Mouse (Mus musculus): Measurements from ENCODE around the gene Agap1. TPM values are rescaled to one million over a fixed set of nuclear protein-coding genes. Genes with fewer than 3 reads are reported as not detected.

Agap1 gene
- polyA plus RNA-seq, 1 experiment from 2014 or later: 37.2 TPM

GRCm38 (mm10) chr1:89426137-89426536, 28.5 kb upstream of the Agap1 start:
- Histone ChIP-seq H3K36me3 (ENCODE audit: control insufficient read depth, insufficient read depth) (no peaks in the 10 kb centered on the region), H3K27me3 (replicated peaks; ENCODE audit: control insufficient read depth, insufficient read depth, low read length) (no peaks in the 10 kb centered on the region), H3K4me2 (ENCODE audit: low read length) (no peak overlapping the region), H3K9ac (replicated peaks; ENCODE audit: low read depth, low read length) (no peak overlapping the region), H3K4me1 (replicated peaks; ENCODE audit: control insufficient read depth, insufficient read depth, low read length) (0 out of 2 replicates have a peak, but pooled peaks cover 3% of the 10 kb centered on the region), H3K4me3 (replicated peaks; ENCODE audit: low read length) (no peak overlapping the region), H3K27ac (ENCODE audit: low read length) (no peak overlapping the region), H3K9me3 (ENCODE audit: control insufficient read depth, low read length) (0 out of 2 replicates have a peak, but pooled peaks cover 2% of the 10 kb centered on the region)
- ATAC-seq: no peak
- WGBS: 75% methylated on average over 8 of the region's 8 CpGs

GRCm38 (mm10) chr1:89428671-89429070, 25.9 kb upstream of the Agap1 start:
- WGBS: 90% methylated on average over 5 of the region's 5 CpGs
- Histone ChIP-seq H3K9ac (replicated peaks; ENCODE audit: low read depth, low read length) (no peak overlapping the region), H3K4me2 (ENCODE audit: low read length) (no peak overlapping the region), H3K36me3 (ENCODE audit: control insufficient read depth, insufficient read depth) (no peaks in the 10 kb centered on the region), H3K4me3 (replicated peaks; ENCODE audit: low read length) (no peak overlapping the region), H3K9me3 (ENCODE audit: control insufficient read depth, low read length) (0 out of 2 replicates have a peak, but pooled peaks cover 2% of the 10 kb centered on the region), H3K27ac (ENCODE audit: low read length) (no peak overlapping the region), H3K4me1 (replicated peaks; ENCODE audit: control insufficient read depth, insufficient read depth, low read length) (no peaks in the 10 kb centered on the region), H3K27me3 (replicated peaks; ENCODE audit: control insufficient read depth, insufficient read depth, low read length) (no peaks in the 10 kb centered on the region)
- no peak for ATAC-seq

- H3K36me3 ChIP-seq (ENCODE audit: control insufficient read depth, insufficient read depth): no peaks in the 10 kb centered on the region
- H3K4me2 ChIP-seq (ENCODE audit: low read length): no peak overlapping the region
- H3K9ac ChIP-seq (replicated peaks; ENCODE audit: low read depth, low read length): no peak overlapping the region
- no peak for ATAC-seq
- no peak overlapping the region for H3K27ac ChIP-seq (ENCODE audit: low read length)
- 0 out of 2 replicates have a peak, but pooled peaks cover 2% of the 10 kb centered on the region for H3K9me3 ChIP-seq (ENCODE audit: control insufficient read depth, low read length)
- H3K4me1 ChIP-seq (replicated peaks; ENCODE audit: control insufficient read depth, insufficient read depth, low read length): no peaks in the 10 kb centered on the region
- 35% methylated on average over 11 of the region's 11 CpGs for WGBS
- H3K27me3 ChIP-seq (replicated peaks; ENCODE audit: control insufficient read depth, insufficient read depth, low read length): no peaks in the 10 kb centered on the region
- H3K4me3 ChIP-seq (replicated peaks; ENCODE audit: low read length): no peak overlapping the region
Observed at GRCm38 (mm10) chr1:89429946-89430640, 24.5 kb upstream of the Agap1 start.

GRCm38 (mm10) chr1:89439351-89439750, 15.3 kb upstream of the Agap1 start:
- Histone ChIP-seq H3K9me3 (ENCODE audit: control insufficient read depth, low read length) (no peaks in the 10 kb centered on the region), H3K27ac (ENCODE audit: low read length) (no peak overlapping the region), H3K9ac (replicated peaks; ENCODE audit: low read depth, low read length) (no peak overlapping the region), H3K36me3 (ENCODE audit: control insufficient read depth, insufficient read depth) (no peaks in the 10 kb centered on the region), H3K4me1 (replicated peaks; ENCODE audit: control insufficient read depth, insufficient read depth, low read length) (peaks cover 8% of the 10 kb centered on the region; the same call in 1 of the 2 replicates), H3K4me3 (replicated peaks; ENCODE audit: low read length) (no peak overlapping the region), H3K4me2 (ENCODE audit: low read length) (no peak overlapping the region), H3K27me3 (replicated peaks; ENCODE audit: control insufficient read depth, insufficient read depth, low read length) (no peaks in the 10 kb centered on the region)
- ATAC-seq: no peak
- 85% methylated on average over 6 of the region's 6 CpGs for WGBS

GRCm38 (mm10) chr1:89441236-89441897, 13.2 kb upstream of the Agap1 start:
- H3K4me1 ChIP-seq (replicated peaks; ENCODE audit: control insufficient read depth, insufficient read depth, low read length): peaks cover 8% of the 10 kb centered on the region; the same call in 1 of the 2 replicates
- H3K4me3 ChIP-seq (replicated peaks; ENCODE audit: low read length): no peak overlapping the region
- H3K9me3 ChIP-seq (ENCODE audit: control insufficient read depth, low read length): no peaks in the 10 kb centered on the region
- peak; percentile 43; the same call in 1 of the 2 replicates for ATAC-seq
- no peak overlapping the region for H3K9ac ChIP-seq (replicated peaks; ENCODE audit: low read depth, low read length)
- no peak overlapping the region for H3K4me2 ChIP-seq (ENCODE audit: low read length)
- H3K27me3 ChIP-seq (replicated peaks; ENCODE audit: control insufficient read depth, insufficient read depth, low read length): no peaks in the 10 kb centered on the region
- no peak overlapping the region for H3K27ac ChIP-seq (ENCODE audit: low read length)
- H3K36me3 ChIP-seq (ENCODE audit: control insufficient read depth, insufficient read depth): no peaks in the 10 kb centered on the region
- 11% methylated on average over 5 of the region's 5 CpGs for WGBS

- no peaks in the 10 kb centered on the region for H3K36me3 ChIP-seq (ENCODE audit: control insufficient read depth, insufficient read depth)
- H3K9ac ChIP-seq (replicated peaks; ENCODE audit: low read depth, low read length): no peak overlapping the region
- WGBS: 65% methylated on average over 9 of the region's 9 CpGs
- H3K9me3 ChIP-seq (ENCODE audit: control insufficient read depth, low read length): no peaks in the 10 kb centered on the region
- no peak overlapping the region for H3K27ac ChIP-seq (ENCODE audit: low read length)
- no peaks in the 10 kb centered on the region for H3K27me3 ChIP-seq (replicated peaks; ENCODE audit: control insufficient read depth, insufficient read depth, low read length)
- peaks cover 8% of the 10 kb centered on the region; the same call in 1 of the 2 replicates for H3K4me1 ChIP-seq (replicated peaks; ENCODE audit: control insufficient read depth, insufficient read depth, low read length)
- ATAC-seq: no peak
- no peak overlapping the region for H3K4me3 ChIP-seq (replicated peaks; ENCODE audit: low read length)
- no peak overlapping the region for H3K4me2 ChIP-seq (ENCODE audit: low read length)
Observed at GRCm38 (mm10) chr1:89443512-89443911, 11.1 kb upstream of the Agap1 start.

GRCm38 (mm10) chr1:89444014-89444413, 10.6 kb upstream of the Agap1 start:
- 60% methylated on average over 3 of the region's 3 CpGs for WGBS

GRCm38 (mm10) chr1:89450139-89450538, 4.5 kb upstream of the Agap1 start:
- Histone ChIP-seq H3K27me3 (replicated peaks; ENCODE audit: control insufficient read depth, insufficient read depth, low read length) (no peaks in the 10 kb centered on the region), H3K4me2 (ENCODE audit: low read length) (no peak overlapping the region), H3K4me1 (replicated peaks; ENCODE audit: control insufficient read depth, insufficient read depth, low read length) (peaks cover 4% of the 10 kb centered on the region), H3K36me3 (ENCODE audit: control insufficient read depth, insufficient read depth) (no peaks in the 10 kb centered on the region), H3K9me3 (ENCODE audit: control insufficient read depth, low read length) (no peaks in the 10 kb centered on the region), H3K27ac (ENCODE audit: low read length) (no peak overlapping the region), H3K9ac (replicated peaks; ENCODE audit: low read depth, low read length) (no peak overlapping the region), H3K4me3 (replicated peaks; ENCODE audit: low read length) (no peak overlapping the region)
- ATAC-seq: no peak
- WGBS: 89% methylated on average over 7 of the region's 7 CpGs

More at GRCm38 (mm10) chr1:89444014-89444413, 10.6 kb upstream of the Agap1 start:
- H3K27ac ChIP-seq (ENCODE audit: low read length): no peak overlapping the region
- H3K4me2 ChIP-seq (ENCODE audit: low read length): no peak overlapping the region
- no peak for ATAC-seq
- H3K27me3 ChIP-seq (replicated peaks; ENCODE audit: control insufficient read depth, insufficient read depth, low read length): no peaks in the 10 kb centered on the region
- no peaks in the 10 kb centered on the region for H3K36me3 ChIP-seq (ENCODE audit: control insufficient read depth, insufficient read depth)
- H3K4me1 ChIP-seq (replicated peaks; ENCODE audit: control insufficient read depth, insufficient read depth, low read length): peaks cover 8% of the 10 kb centered on the region; the same call in 1 of the 2 replicates
- H3K4me3 ChIP-seq (replicated peaks; ENCODE audit: low read length): no peak overlapping the region
- H3K9me3 ChIP-seq (ENCODE audit: control insufficient read depth, low read length): no peaks in the 10 kb centered on the region
- no peak overlapping the region for H3K9ac ChIP-seq (replicated peaks; ENCODE audit: low read depth, low read length)

- Histone ChIP-seq H3K4me2 (ENCODE audit: low read length) (no peak overlapping the region), H3K9ac (replicated peaks; ENCODE audit: low read depth, low read length) (no peak overlapping the region), H3K27me3 (replicated peaks; ENCODE audit: control insufficient read depth, insufficient read depth, low read length) (no peaks in the 10 kb centered on the region), H3K36me3 (ENCODE audit: control insufficient read depth, insufficient read depth) (no peaks in the 10 kb centered on the region), H3K27ac (ENCODE audit: low read length) (no peak overlapping the region), H3K9me3 (ENCODE audit: control insufficient read depth, low read length) (no peaks in the 10 kb centered on the region), H3K4me3 (replicated peaks; ENCODE audit: low read length) (no peak overlapping the region), H3K4me1 (replicated peaks; ENCODE audit: control insufficient read depth, insufficient read depth, low read length) (peaks cover 20% of the 10 kb centered on the region)
- 85% methylated on average over 8 of the region's 8 CpGs for WGBS
- no peak for ATAC-seq
Observed at GRCm38 (mm10) chr1:89452138-89452537, 2.5 kb upstream of the Agap1 start.

Data from forebrain, embryonic 16.5 days (tissue).